Mouse (Mus musculus) limb, embryonic 12.5 days (tissue): ENCODE results near the gene Srr. TPM values are rescaled to one million over a fixed set of nuclear protein-coding genes. Genes with fewer than 3 reads are reported as not detected.

Experiments used
- ATAC-seq: fragments of 200-750 bp; cut with Nextera tagmentation; 2 replicates; pipeline ENCODE4 v1.8.0; 2017; ENCODE audit warnings: low read depth, moderate TSS enrichment; ENCODE audit not compliant: insufficient number of reproducible peaks, insufficient read depth, low FRiP score, low TSS enrichment
- H3K27ac ChIP-seq: fragments of 300-500 bp; sonication (generic); 2 replicates; pipeline ENCODE4 v1.5.1; 2016; ENCODE audit warnings: mild to moderate bottlenecking, moderate library complexity
- H3K27me3 ChIP-seq: fragments of 300-500 bp; sonication (generic); 2 replicates; pipeline ENCODE4 v1.6.1; 2016; ENCODE audit warnings: mild to moderate bottlenecking, moderate library complexity
- H3K36me3 ChIP-seq: fragments of 300-500 bp; sonication (generic); 2 replicates; pipeline ENCODE4 v1.6.1; 2016; ENCODE audit warnings: mild to moderate bottlenecking, moderate library complexity
- H3K4me1 ChIP-seq: fragments of 300-500 bp; sonication (generic); replicated peaks from 2 replicates; pipeline ENCODE4 v1.6.1; 2016
- H3K4me2 ChIP-seq: fragments of 300-500 bp; sonication (generic); 2 replicates; pipeline ENCODE4 v1.6.1; 2016; ENCODE audit warnings: mild to moderate bottlenecking, moderate library complexity
- H3K4me3 ChIP-seq: fragments of 300-500 bp; sonication (generic); replicated peaks from 2 replicates; pipeline ENCODE4 v1.5.1; 2016; ENCODE audit warnings: mild to moderate bottlenecking
- H3K9ac ChIP-seq: fragments of 300-500 bp; sonication (generic); replicated peaks from 2 replicates; pipeline ENCODE4 v1.6.1; 2016; ENCODE audit warnings: mild to moderate bottlenecking, moderate library complexity
- H3K9me3 ChIP-seq: fragments of 300-500 bp; sonication (generic); 2 replicates; pipeline ENCODE4 v1.6.1; 2016; ENCODE audit warnings: mild to moderate bottlenecking, moderate library complexity
- WGBS: fragments of 180-500 bp; shearing (Covaris S2); methylation state at CpG from one replicate; pipeline ENCODE4 v1.1.7; 2016; 5-methylcytosine and 5-hydroxymethylcytosine counted together
- polyA plus RNA-seq: library from polyadenylated mRNA; unstranded; fragments of >200 nt; fragmentation: Nextera tagmentation; extraction: Ambion mirVana; gene quantifications from 2 replicates; pipeline ENCODE4 v1.2.1, GENCODE M21; 2016

Srr gene
- polyA plus RNA-seq, 1 experiment from 2014 or later = 24.5 TPM

GRCm38 (mm10) chr11:74902416-74902815, 23.3 kb downstream of the Srr start:
- H3K36me3 ChIP-seq = peaks cover 81% of the 10 kb centered on the region
- no peaks in the 10 kb centered on the region for H3K9me3 ChIP-seq
- H3K27ac ChIP-seq = no peak overlapping the region
- no peak overlapping the region for H3K9ac ChIP-seq
- no peak overlapping the region for H3K4me2 ChIP-seq
- no peak for ATAC-seq
- H3K4me3 ChIP-seq = no peak overlapping the region
- H3K4me1 ChIP-seq = peaks cover 6% of the 10 kb centered on the region
- WGBS = 94% methylated on average over 5 of the region's 5 CpGs
- no peaks in the 10 kb centered on the region for H3K27me3 ChIP-seq

GRCm38 (mm10) chr11:74901555-74901954, 24.2 kb downstream of the Srr start:
- Histone ChIP-seq H3K27ac (no peak overlapping the region), H3K4me3 (no peak overlapping the region), H3K36me3 (peaks cover 72% of the 10 kb centered on the region), H3K4me1 (peaks cover 6% of the 10 kb centered on the region), H3K9me3 (no peaks in the 10 kb centered on the region), H3K27me3 (no peaks in the 10 kb centered on the region), H3K4me2 (no peak overlapping the region), H3K9ac (no peak overlapping the region)
- no peak for ATAC-seq
- WGBS = 93% methylated on average over 6 of the region's 6 CpGs

- peaks cover 9% of the 10 kb centered on the region for H3K4me1 ChIP-seq
- H3K4me2 ChIP-seq = peak overlapping the region; percentile 99
- ATAC-seq = no peak
- 1% methylated on average over 7 of the region's 7 CpGs for WGBS
- peak overlapping the region; percentile 83 for H3K4me3 ChIP-seq
- H3K9me3 ChIP-seq = no peaks in the 10 kb centered on the region
- no peaks in the 10 kb centered on the region for H3K27me3 ChIP-seq
- H3K27ac ChIP-seq = peak overlapping the region; percentile 77; the same call in 1 of the 2 replicates
- H3K9ac ChIP-seq = peak overlapping the region; percentile 77
- H3K36me3 ChIP-seq = peaks cover 41% of the 10 kb centered on the region
These were observed 27.3 kb downstream of the Srr start for GRCm38 (mm10) chr11:74898517-74898827.

- ATAC-seq = peak; percentile 82
- WGBS = under 1% methylated on average over 54 of the region's 54 CpGs
- peak within 1 kb of the TSS; percentile 83 for H3K4me3 ChIP-seq
- peaks cover 9% of the 10 kb centered on the region for H3K4me1 ChIP-seq
- peaks cover 36% of the 10 kb centered on the region for H3K36me3 ChIP-seq
- H3K4me2 ChIP-seq = peak within 1 kb of the TSS; percentile 99
- no peaks in the 10 kb centered on the region for H3K27me3 ChIP-seq
- H3K27ac ChIP-seq = peak within 1 kb of the TSS; percentile 77
- peak within 1 kb of the TSS; percentile 77 for H3K9ac ChIP-seq
- H3K9me3 ChIP-seq = no peaks in the 10 kb centered on the region
These were observed 27.9 kb downstream of the Srr start, which contains the start of gene Tsr1 for GRCm38 (mm10) chr11:74897678-74898516. Gene Tsr1, plus strand, starts transcription at chr11:74898071.

- peak; percentile 58 for ATAC-seq
- peaks cover 29% of the 10 kb centered on the region for H3K36me3 ChIP-seq
- under 1% methylated on average over 66 of the region's 74 CpGs for WGBS
These were observed 28.7 kb downstream of the Srr start, which contains the start of gene Sgsm2 for GRCm38 (mm10) chr11:74896901-74897677. Gene Sgsm2, minus strand, starts transcription at chr11:74897060.

GRCm38 (mm10) chr11:74895980-74896900, 29.5 kb downstream of the Srr start:
- peak overlapping the region; percentile 77 for H3K9ac ChIP-seq
- H3K36me3 ChIP-seq = peaks cover 20% of the 10 kb centered on the region
- H3K4me3 ChIP-seq = peak overlapping the region; percentile 83
- H3K4me1 ChIP-seq = peaks cover 9% of the 10 kb centered on the region
- H3K27me3 ChIP-seq = no peaks in the 10 kb centered on the region
- ATAC-seq = peak; percentile 38; the same call in 1 of the 2 replicates
- peak overlapping the region; percentile 77 for H3K27ac ChIP-seq
- 1% methylated on average over 55 of the region's 55 CpGs for WGBS
- H3K9me3 ChIP-seq = no peaks in the 10 kb centered on the region
- peak overlapping the region; percentile 99 for H3K4me2 ChIP-seq

More at GRCm38 (mm10) chr11:74896901-74897677, 28.7 kb downstream of the Srr start, which contains the start of gene Sgsm2:
- peak within 1 kb of the TSS; percentile 77 for H3K9ac ChIP-seq
- H3K27ac ChIP-seq = peak within 1 kb of the TSS; percentile 77
- H3K27me3 ChIP-seq = no peaks in the 10 kb centered on the region
- H3K4me1 ChIP-seq = peaks cover 9% of the 10 kb centered on the region
- no peaks in the 10 kb centered on the region for H3K9me3 ChIP-seq
- peak within 1 kb of the TSS; percentile 99 for H3K4me2 ChIP-seq
- peak within 1 kb of the TSS; percentile 83 for H3K4me3 ChIP-seq

GRCm38 (mm10) chr11:74894619-74895018, 31.1 kb downstream of the Srr start:
- Histone ChIP-seq H3K27me3 (no peaks in the 10 kb centered on the region), H3K4me3 (no peak overlapping the region), H3K4me1 (peaks cover 9% of the 10 kb centered on the region), H3K4me2 (no peak overlapping the region), H3K36me3 (peaks cover 4% of the 10 kb centered on the region), H3K9ac (no peak overlapping the region), H3K27ac (no peak overlapping the region), H3K9me3 (no peaks in the 10 kb centered on the region)
- no peak for ATAC-seq
- WGBS = 83% methylated on average over 4 of the region's 4 CpGs

GRCm38 (mm10) chr11:74883098-74883497, 42.6 kb downstream of the Srr start:
- Histone ChIP-seq H3K36me3 (no peaks in the 10 kb centered on the region), H3K4me1 (no peaks in the 10 kb centered on the region), H3K9ac (no peak overlapping the region), H3K4me2 (no peak overlapping the region), H3K9me3 (no peaks in the 10 kb centered on the region), H3K27ac (no peak overlapping the region), H3K27me3 (no peaks in the 10 kb centered on the region), H3K4me3 (no peak overlapping the region)
- no peak for ATAC-seq
- 93% methylated on average over 10 of the region's 10 CpGs for WGBS

- no peak overlapping the region for H3K4me3 ChIP-seq
- no peak overlapping the region for H3K4me2 ChIP-seq
- no peaks in the 10 kb centered on the region for H3K36me3 ChIP-seq
- no peaks in the 10 kb centered on the region for H3K27me3 ChIP-seq
- no peak for ATAC-seq
- H3K9me3 ChIP-seq = no peaks in the 10 kb centered on the region
- H3K4me1 ChIP-seq = peaks cover 3% of the 10 kb centered on the region
- 74% methylated on average over 14 of the region's 14 CpGs for WGBS
- no peak overlapping the region for H3K27ac ChIP-seq
- H3K9ac ChIP-seq = no peak overlapping the region
These were observed 43.8 kb downstream of the Srr start for GRCm38 (mm10) chr11:74881979-74882378.

GRCm38 (mm10) chr11:74880999-74881398, 44.7 kb downstream of the Srr start:
- no peak overlapping the region for H3K9ac ChIP-seq
- no peak for ATAC-seq
- H3K4me2 ChIP-seq = no peak overlapping the region
- no peaks in the 10 kb centered on the region for H3K27me3 ChIP-seq
- H3K4me1 ChIP-seq = peaks cover 9% of the 10 kb centered on the region
- no peaks in the 10 kb centered on the region for H3K36me3 ChIP-seq
- H3K9me3 ChIP-seq = no peaks in the 10 kb centered on the region
- 87% methylated on average over 9 of the region's 9 CpGs for whole genome bisulfite sequencing
- H3K27ac ChIP-seq = no peak overlapping the region
- H3K4me3 ChIP-seq = no peak overlapping the region
